ENCODE assay signal across 7 mouse cellular contexts in genomic region chr10:60107448-60107847, GRCm38 (mm10). TPM values are rescaled to one million over a fixed set of nuclear protein-coding genes. Genes with fewer than 3 reads are reported as not detected.
DNase-seq lines count a peak whose midpoint lies in the region; ATAC-seq and TF ChIP-seq lines count a peak whose summit lies in the region.

No protein-coding gene starts in this region.

- H3K9me3 ChIP-seq in liver, embryonic 12.5 days (replicated peaks): no peaks in the 10 kb centered on the region
- H3K9me3 ChIP-seq in neural tube, embryonic 15.5 days (replicated peaks): no peaks in the 10 kb centered on the region

- no peak for TF ChIP-seq CTCF in cerebellum, adult 2 months (IDR thresholded peaks at IDR 0.05; ENCODE audit: borderline replicate concordance, insufficient read depth, low read depth, low read length)

- H3K27me3 ChIP-seq in cerebellum, adult 2 months (ENCODE audit: control insufficient read depth, insufficient read depth, low read length): no peaks in the 10 kb centered on the region
- peaks cover 90% of the 10 kb centered on the region for H3K27me3 ChIP-seq in liver, embryonic 12.5 days (replicated peaks)
- H3K27me3 ChIP-seq in neural tube, embryonic 15.5 days (replicated peaks): no peaks in the 10 kb centered on the region

- peak; percentile 50 for DNase-seq in right cerebral cortex, adult 18-20 months
- no peak for DNase-seq in right cerebral cortex, postnatal 14 days
- DNase-seq in cerebellum, adult 2 months: peak; percentile 81 to 84
- DNase-seq in spleen, adult 18-20 months: no peak

- H3K4me3 ChIP-seq in cerebellum, adult 2 months (replicated peaks; ENCODE audit: insufficient read depth, low read depth, low read length): peak overlapping the region; percentile 99
- H3K4me3 ChIP-seq in liver, embryonic 12.5 days: peak overlapping the region; percentile 49
- H3K4me3 ChIP-seq in neural tube, embryonic 15.5 days (replicated peaks): peak overlapping the region; percentile 84

- ATAC-seq in granulocyte monocyte progenitor cell, adult 5-6 weeks (replicated peaks; ENCODE audit: poor library complexity, severe bottlenecking): peak; percentile 32
- ATAC-seq in liver, embryonic 12.5 days: no peak
- ATAC-seq in neural tube, embryonic 15.5 days (ENCODE audit: low FRiP score): peak; percentile 4; the same call in 1 of the 2 replicates

- H3K9ac ChIP-seq in liver, embryonic 12.5 days: no peak overlapping the region
- H3K9ac ChIP-seq in neural tube, embryonic 15.5 days (replicated peaks): peak overlapping the region; percentile 85

- H3K36me3 ChIP-seq in liver, embryonic 12.5 days: no peaks in the 10 kb centered on the region
- H3K36me3 ChIP-seq in neural tube, embryonic 15.5 days: no peaks in the 10 kb centered on the region

- H3K4me2 ChIP-seq in liver, embryonic 12.5 days: peak overlapping the region; percentile 71
- H3K4me2 ChIP-seq in neural tube, embryonic 15.5 days: peak overlapping the region; percentile 87

- 2% methylated on average over 28 of the region's 28 CpGs for WGBS in cerebellum, adult 2 months
- 2% methylated on average over 28 of the region's 28 CpGs for WGBS in liver, embryonic 12.5 days (ENCODE audit: insufficient replicate concordance)
- 2% methylated on average over 28 of the region's 28 CpGs for WGBS in neural tube, embryonic 15.5 days

- H3K4me1 ChIP-seq in cerebellum, adult 2 months (ENCODE audit: control insufficient read depth, insufficient read depth, low read length): peaks cover 23% of the 10 kb centered on the region
- peaks cover 15% of the 10 kb centered on the region for H3K4me1 ChIP-seq in liver, embryonic 12.5 days
- H3K4me1 ChIP-seq in neural tube, embryonic 15.5 days: peaks cover 51% of the 10 kb centered on the region

- peak overlapping the region; percentile 96 for H3K27ac ChIP-seq in cerebellum, adult 2 months (ENCODE audit: insufficient read depth, low read length)
- H3K27ac ChIP-seq in liver, embryonic 12.5 days: no peak overlapping the region
- peak overlapping the region; percentile 94 for H3K27ac ChIP-seq in neural tube, embryonic 15.5 days (replicated peaks)

- 0 out of 2 replicates have a peak, but pooled peaks have one; percentile 18 for TF ChIP-seq POLR2A in cerebellum, adult 2 months (IDR thresholded peaks at IDR 0.05; ENCODE audit: borderline replicate concordance, insufficient read depth, low read length)

RNA-seq across cellular contexts. Expression of gene Spock2, which starts 1.4 kb away (rescaled TPM):
- 499 and 502 TPM in 2 replicates for polyA plus RNA-seq in cerebellum, adult 2 months (2012; rRNA removed)
- total RNA-seq in granulocyte monocyte progenitor cell, adult 5-6 weeks (2014; fragmentation: Nextera tagmentation): 0.23 TPM in 1 of 2 replicates, not detected in the other
- total RNA-seq in granulocyte monocyte progenitor cell, adult 5-6 weeks (2017): not detected in 2 replicates
- 0.10 and 0.13 TPM in 2 replicates for polyA plus RNA-seq in liver, embryonic 12.5 days (2016; fragmentation: Nextera tagmentation; extraction: Ambion mirVana)
- polyA plus RNA-seq in neural tube, embryonic 15.5 days (2015; fragmentation: Nextera tagmentation; extraction: Ambion mirVana): 114 and 122 TPM in 2 replicates

Comparison
In these comparisons a context has a peak if more than half of its experiments do, and no peak if none do; other contexts are left out.
1. DNase-seq: peak in right cerebral cortex, adult 18-20 months (single experiment) and cerebellum, adult 2 months (2 of 2); none in right cerebral cortex, postnatal 14 days (single experiment) and spleen, adult 18-20 months (0 of 2).
2. H3K4me3 ChIP-seq: peak in every context shown above with its lines; median percentile 99 in cerebellum, adult 2 months; 84 in neural tube, embryonic 15.5 days; 49 in liver, embryonic 12.5 days.
3. RNA of gene Spock2, which starts 1.4 kb away (polyA plus RNA-seq): 499 to 502 TPM in cerebellum, adult 2 months and 114 to 122 TPM in neural tube, embryonic 15.5 days; 0.10 to 0.13 TPM in liver, embryonic 12.5 days; every median in the first group is over 100 times any median in the second.